Mouse (Mus musculus) forebrain, embryonic 16.5 days (tissue): Measurements from ENCODE around the gene Tiam2. TPM values are rescaled to one million over a fixed set of nuclear protein-coding genes. Genes with fewer than 3 reads are reported as not detected.

Experiments used
- ATAC-seq: fragments of 200-750 bp; cut with Nextera tagmentation; 2 replicates; pipeline ENCODE4 v1.8.0; 2017; ENCODE audit warnings: mild to moderate bottlenecking, moderate library complexity
- H3K27ac ChIP-seq: fragments of 300-500 bp; sonication (generic); 2 replicates; pipeline ENCODE4 v1.5.1; 2014; ENCODE audit warnings: low read length, control low read depth
- H3K27me3 ChIP-seq: fragments of 300-500 bp; sonication (generic); replicated peaks from 2 replicates; pipeline ENCODE4 v1.6.1; 2014; ENCODE audit warnings: low read length; ENCODE audit not compliant: control insufficient read depth, insufficient read depth
- H3K36me3 ChIP-seq: fragments of 300-500 bp; sonication (generic); 2 replicates; pipeline ENCODE4 v1.6.1; 2014; ENCODE audit not compliant: control insufficient read depth, insufficient read depth
- H3K4me1 ChIP-seq: fragments of 300-500 bp; sonication (generic); replicated peaks from 2 replicates; pipeline ENCODE4 v1.6.1; 2014; ENCODE audit warnings: low read length; ENCODE audit not compliant: control insufficient read depth, insufficient read depth
- H3K4me2 ChIP-seq: fragments of 300-500 bp; sonication (generic); 2 replicates; pipeline ENCODE4 v1.6.1; 2014; ENCODE audit warnings: mild to moderate bottlenecking, low read length, control low read depth
- H3K4me3 ChIP-seq: fragments of 300-500 bp; sonication (generic); replicated peaks from 2 replicates; pipeline ENCODE4 v1.5.1; 2014; ENCODE audit warnings: mild to moderate bottlenecking, low read length, control low read depth
- H3K9ac ChIP-seq: fragments of 300-500 bp; sonication (generic); replicated peaks from 2 replicates; pipeline ENCODE4 v1.6.1; 2014; ENCODE audit warnings: low read depth, low read length, control low read depth
- H3K9me3 ChIP-seq: fragments of 300-500 bp; sonication (generic); 2 replicates; pipeline ENCODE4 v1.6.1; 2016; ENCODE audit warnings: low read length; ENCODE audit not compliant: control insufficient read depth
- WGBS: fragments of 180-500 bp; shearing (Covaris S2); extraction: QIAGEN DNeasy Blood & Tissue Kit; methylation state at CpG from one replicate; pipeline ENCODE4 v1.1.7; 2014; 5-methylcytosine and 5-hydroxymethylcytosine counted together
- polyA plus RNA-seq: library from polyadenylated mRNA; unstranded; fragments of >200 nt; fragmentation: Nextera tagmentation; extraction: Ambion mirVana; gene quantifications from 2 replicates; pipeline ENCODE4 v1.2.1, GENCODE M21; 2015

Gene Tiam2
- 137 and 155 TPM in 2 replicates for polyA plus RNA-seq

DNA sequence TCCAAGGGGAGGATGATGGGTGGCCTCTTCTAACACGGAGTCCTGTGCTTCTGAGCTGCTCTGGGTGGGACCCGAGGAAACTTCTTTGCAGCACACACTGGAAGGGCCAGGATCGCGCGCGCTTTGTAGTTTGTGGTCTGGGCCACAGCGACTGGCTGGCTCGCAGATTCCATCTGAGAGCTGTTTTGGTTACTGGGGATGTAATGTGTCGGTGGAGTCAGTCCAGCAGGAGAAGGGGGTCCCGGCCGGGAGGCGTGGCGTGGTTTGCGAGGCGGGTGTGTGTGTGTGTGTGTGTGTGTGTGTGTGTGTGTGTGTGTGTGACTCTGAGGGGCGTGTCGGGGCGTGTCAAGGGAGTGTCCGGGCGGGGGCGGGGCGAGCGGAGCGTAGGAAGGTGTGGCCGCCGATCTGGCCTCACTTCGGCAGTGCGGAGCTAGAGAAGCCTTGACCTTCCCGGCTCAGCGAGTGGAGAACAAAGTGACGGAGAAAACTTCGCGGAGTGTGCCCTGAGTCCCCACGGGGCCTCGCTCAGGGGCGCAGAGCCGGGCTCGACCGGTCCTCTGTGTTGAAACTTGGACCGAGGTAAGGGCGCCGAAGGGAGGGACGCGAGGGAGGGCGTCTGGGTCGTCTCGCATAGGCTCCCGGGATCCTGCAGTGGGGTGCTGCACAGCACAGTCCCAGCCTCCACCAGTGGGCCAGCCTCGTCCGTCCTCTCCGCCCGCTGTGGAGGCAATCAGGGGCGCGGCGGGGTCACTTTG is at the start of gene Tiam2:
Gene Tiam2, plus strand, starts transcription at position 426 of the 755 bp plus-strand sequence.
- H3K4me1 ChIP-seq = peaks cover 22% of the 10 kb centered on the region
- under 1% methylated on average over 52 of the region's 55 CpGs for WGBS
- no peaks in the 10 kb centered on the region for H3K9me3 ChIP-seq
- peak within 1 kb of the TSS; percentile 73 for H3K4me3 ChIP-seq
- peak within 1 kb of the TSS; percentile 82 for H3K9ac ChIP-seq
- peak within 1 kb of the TSS; percentile 77 for H3K4me2 ChIP-seq
- no peaks in the 10 kb centered on the region for H3K36me3 ChIP-seq
- peak; percentile 62 for ATAC-seq
- peak within 1 kb of the TSS; percentile 84 for H3K27ac ChIP-seq
- no peaks in the 10 kb centered on the region for H3K27me3 ChIP-seq

DNA sequence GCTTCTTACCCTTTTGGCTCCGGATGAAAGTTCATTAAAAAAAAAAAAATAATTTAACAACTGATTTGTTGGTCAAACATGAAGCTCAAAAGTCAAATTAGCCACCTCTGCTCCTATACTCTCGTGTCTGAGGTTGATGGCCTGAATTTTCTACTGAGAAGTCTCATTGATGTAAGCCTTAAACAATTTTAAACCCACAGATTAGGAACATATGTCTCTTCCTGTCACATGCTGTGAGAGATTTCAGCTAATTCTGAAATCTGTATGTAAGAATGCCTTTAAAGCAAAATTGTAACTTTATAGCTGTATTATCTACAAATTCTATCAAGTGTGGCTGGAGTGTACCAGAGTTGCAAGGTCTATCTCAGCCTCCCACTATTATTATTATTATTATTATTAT is 46.1 kb upstream of the Tiam2 start:
- no peaks in the 10 kb centered on the region for H3K36me3 ChIP-seq
- WGBS = 72% methylated on average over 2 of the region's 2 CpGs
- H3K27me3 ChIP-seq = no peaks in the 10 kb centered on the region
- H3K4me3 ChIP-seq = no peak overlapping the region
- peaks cover 19% of the 10 kb centered on the region for H3K4me1 ChIP-seq
- H3K4me2 ChIP-seq = no peak overlapping the region
- H3K27ac ChIP-seq = no peak overlapping the region
- no peaks in the 10 kb centered on the region for H3K9me3 ChIP-seq
- ATAC-seq = no peak
- no peak overlapping the region for H3K9ac ChIP-seq

DNA sequence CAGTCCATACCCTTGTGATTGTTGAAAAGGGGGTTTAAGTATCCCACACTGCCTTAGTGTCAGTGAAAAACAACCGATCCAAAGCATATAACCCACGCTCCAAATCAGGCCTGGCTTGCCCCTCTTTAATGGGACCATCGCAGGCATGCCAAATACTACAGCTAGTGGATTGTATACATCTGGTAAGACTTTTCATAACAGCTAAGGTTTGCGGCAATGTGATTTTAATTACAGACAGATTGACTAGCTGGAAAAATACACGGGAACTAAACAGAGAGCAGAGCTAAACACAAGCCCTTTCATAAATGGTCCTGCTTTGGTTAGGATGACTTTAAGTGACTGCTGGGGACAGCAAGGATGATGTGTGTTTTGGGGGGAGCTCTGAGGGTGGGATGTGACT is 44.4 kb upstream of the Tiam2 start:
- peaks cover 21% of the 10 kb centered on the region for H3K4me1 ChIP-seq
- no peak overlapping the region for H3K4me3 ChIP-seq
- no peak overlapping the region for H3K4me2 ChIP-seq
- WGBS = 72% methylated on average over 5 of the region's 5 CpGs
- ATAC-seq = no peak
- H3K36me3 ChIP-seq = no peaks in the 10 kb centered on the region
- no peak overlapping the region for H3K9ac ChIP-seq
- no peaks in the 10 kb centered on the region for H3K27me3 ChIP-seq
- H3K27ac ChIP-seq = no peak overlapping the region
- H3K9me3 ChIP-seq = no peaks in the 10 kb centered on the region

- Histone ChIP-seq H3K4me1 (peaks cover 21% of the 10 kb centered on the region), H3K27me3 (no peaks in the 10 kb centered on the region), H3K27ac (peak overlapping the region; percentile 70), H3K9ac (no peak overlapping the region), H3K36me3 (no peaks in the 10 kb centered on the region), H3K4me3 (no peak overlapping the region), H3K9me3 (no peaks in the 10 kb centered on the region), H3K4me2 (no peak overlapping the region)
- 16% methylated on average over 8 of the region's 8 CpGs for WGBS
- ATAC-seq = peak; percentile 75
Measured at GRCm38 (mm10) chr17:3285030-3285671, 41.2 kb upstream of the Tiam2 start.

DNA sequence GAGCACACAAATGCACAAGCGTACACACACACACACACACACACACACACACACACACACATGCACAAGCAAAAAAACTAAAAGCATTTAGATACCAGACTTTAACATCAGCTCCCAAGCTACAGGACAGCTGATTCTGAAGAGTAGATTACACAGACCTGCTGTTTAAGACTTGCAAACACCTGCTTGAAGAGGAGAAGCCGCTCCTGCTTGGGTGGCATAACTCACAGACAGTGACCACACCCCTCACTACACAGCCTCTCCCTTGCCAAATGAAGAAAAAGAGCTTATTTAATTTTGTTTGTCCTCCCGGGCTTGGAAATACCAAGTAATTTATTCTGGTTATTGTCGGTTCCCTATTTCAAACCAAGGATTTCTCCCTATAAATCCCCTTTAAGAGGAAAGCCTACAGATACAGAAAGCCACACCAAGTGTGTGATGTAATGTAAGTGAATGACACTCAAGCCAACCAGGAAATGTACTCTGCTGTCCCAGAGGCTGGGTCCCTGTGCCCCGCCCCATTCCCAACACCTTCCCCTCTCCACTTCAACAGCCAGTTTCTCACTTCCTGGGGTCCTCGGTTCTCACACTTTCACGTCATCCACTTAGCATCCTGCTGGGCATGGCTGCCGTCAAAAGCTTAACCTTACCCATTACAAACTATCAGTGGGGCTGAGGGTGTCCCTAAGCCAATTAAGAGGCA is 40.1 kb upstream of the Tiam2 start:
- Histone ChIP-seq H3K27ac (no peak overlapping the region; the same call in 1 of the 2 replicates), H3K4me1 (peaks cover 21% of the 10 kb centered on the region), H3K9ac (no peak overlapping the region), H3K4me3 (no peak overlapping the region), H3K27me3 (no peaks in the 10 kb centered on the region), H3K36me3 (no peaks in the 10 kb centered on the region), H3K4me2 (no peak overlapping the region), H3K9me3 (no peaks in the 10 kb centered on the region)
- no peak for ATAC-seq
- 65% methylated on average over 8 of the region's 8 CpGs for whole genome bisulfite sequencing

GRCm38 (mm10) chr17:3288341-3288740 is 38.0 kb upstream of the Tiam2 start:
- Histone ChIP-seq H3K4me1 (peaks cover 15% of the 10 kb centered on the region), H3K36me3 (peaks cover 5% of the 10 kb centered on the region; the same call in 1 of the 2 replicates), H3K27ac (no peak overlapping the region), H3K4me3 (no peak overlapping the region), H3K9me3 (no peaks in the 10 kb centered on the region), H3K9ac (no peak overlapping the region), H3K27me3 (no peaks in the 10 kb centered on the region), H3K4me2 (no peak overlapping the region)
- ATAC-seq = no peak
- 21% methylated on average over 6 of the region's 6 CpGs for WGBS

- WGBS = 62% methylated on average over 2 of the region's 2 CpGs
- H3K27ac ChIP-seq = no peak overlapping the region
- H3K36me3 ChIP-seq = peaks cover 5% of the 10 kb centered on the region; the same call in 1 of the 2 replicates
- H3K4me3 ChIP-seq = no peak overlapping the region
- no peak overlapping the region for H3K9ac ChIP-seq
- no peak for ATAC-seq
- H3K4me2 ChIP-seq = no peak overlapping the region
- no peaks in the 10 kb centered on the region for H3K9me3 ChIP-seq
- H3K27me3 ChIP-seq = no peaks in the 10 kb centered on the region
- H3K4me1 ChIP-seq = no peaks in the 10 kb centered on the region
Measured at GRCm38 (mm10) chr17:3295097-3295496, 31.3 kb upstream of the Tiam2 start.

- H3K36me3 ChIP-seq = no peaks in the 10 kb centered on the region
- H3K9me3 ChIP-seq = no peaks in the 10 kb centered on the region
- H3K9ac ChIP-seq = no peak overlapping the region
- no peaks in the 10 kb centered on the region for H3K27me3 ChIP-seq
- H3K27ac ChIP-seq = no peak overlapping the region
- no peaks in the 10 kb centered on the region for H3K4me1 ChIP-seq
- no peak for ATAC-seq
- H3K4me3 ChIP-seq = no peak overlapping the region
- no peak overlapping the region for H3K4me2 ChIP-seq
- 79% methylated on average over 6 of the region's 6 CpGs for WGBS
Measured at GRCm38 (mm10) chr17:3299487-3299886, 26.9 kb upstream of the Tiam2 start.

DNA sequence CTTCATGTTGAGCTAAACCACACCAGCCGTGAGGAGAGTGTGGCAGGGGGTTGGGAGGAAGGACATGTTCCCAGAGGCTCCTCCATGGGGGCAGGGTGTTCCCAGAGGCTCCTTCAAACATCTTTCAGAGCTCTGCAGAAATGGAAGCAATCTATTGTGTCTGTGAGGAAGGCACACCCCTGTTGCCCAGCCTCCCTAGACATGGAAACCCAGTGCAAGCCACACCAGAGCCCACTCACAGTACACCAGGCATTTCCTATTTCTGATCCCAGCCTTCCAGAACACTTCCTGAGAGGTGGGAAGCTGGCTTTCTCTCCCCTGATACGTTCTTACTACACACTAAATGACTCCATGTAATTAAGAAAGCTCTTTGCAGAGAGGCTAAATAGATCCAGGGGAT is 20.4 kb upstream of the Tiam2 start:
- no peak for ATAC-seq
- Histone ChIP-seq H3K4me2 (no peak overlapping the region), H3K9me3 (no peaks in the 10 kb centered on the region), H3K4me3 (no peak overlapping the region), H3K4me1 (no peaks in the 10 kb centered on the region), H3K27ac (no peak overlapping the region), H3K9ac (no peak overlapping the region), H3K36me3 (no peaks in the 10 kb centered on the region), H3K27me3 (no peaks in the 10 kb centered on the region)
- whole genome bisulfite sequencing = 38% methylated on average over 2 of the region's 2 CpGs
